Mouse (Mus musculus) heart, postnatal 0 days (tissue): ENCODE measurements around the gene Gfra1.

ENCODE experiments used
- CTCF ChIP-seq: IDR thresholded peaks from 2 replicates; pipeline ENCODE4 v1.5.1; 2016; ENCODE audit warnings: antibody characterized with exemption, control low read depth, low read depth
- EP300 ChIP-seq: IDR thresholded peaks from 2 replicates; pipeline ENCODE4 v1.6.1; 2016; ENCODE audit warnings: antibody characterized with exemption, low read depth

GRCm38 (mm10) chr19:58336802-58337201 is 118.9 kb downstream of the Gfra1 start:
- TF ChIP-seq CTCF = no peak
- TF ChIP-seq EP300 = no peak
